Mouse (Mus musculus) heart, embryonic 16.5 days (tissue): Measurements from ENCODE around the gene Sag. TPM values are rescaled to one million over a fixed set of nuclear protein-coding genes. Genes with fewer than 3 reads are reported as not detected.
"Not testable (repeated sequence)": the region's sequence is repeated elsewhere in the genome, so short reads cannot be mapped to it uniquely, and the experiment has no call there.

Experiments
- ATAC-seq: fragments of 200-750 bp; cut with Nextera tagmentation; replicated peaks from 2 replicates; pipeline ENCODE4 v1.8.0; 2017; ENCODE audit warnings: moderate number of reproducible peaks; ENCODE audit not compliant: insufficient read depth, low FRiP score; ENCODE audit errors: extremely low read depth
- H3K27ac ChIP-seq: fragments of 300-500 bp; sonication (generic); 2 replicates; pipeline ENCODE4 v1.5.1; 2014; ENCODE audit warnings: mild to moderate bottlenecking, low read length, control low read depth, moderate library complexity
- H3K27me3 ChIP-seq: fragments of 300-500 bp; sonication (generic); 2 replicates; pipeline ENCODE4 v1.6.1; 2014; ENCODE audit warnings: low read length, mixed read lengths; ENCODE audit not compliant: control insufficient read depth, insufficient read depth
- H3K36me3 ChIP-seq: fragments of 300-500 bp; sonication (generic); 2 replicates; pipeline ENCODE4 v1.6.1; 2014; ENCODE audit not compliant: control insufficient read depth, insufficient read depth
- H3K4me1 ChIP-seq: fragments of 300-500 bp; sonication (generic); 2 replicates; pipeline ENCODE4 v1.6.1; 2014; ENCODE audit warnings: low read length, mixed read lengths; ENCODE audit not compliant: control insufficient read depth, insufficient read depth
- H3K4me2 ChIP-seq: fragments of 300-500 bp; sonication (generic); 2 replicates; pipeline ENCODE4 v1.6.1; 2014; ENCODE audit warnings: low read depth, mild to moderate bottlenecking, control low read depth, low read length
- H3K4me3 ChIP-seq: fragments of 300-500 bp; sonication (generic); 2 replicates; pipeline ENCODE4 v1.5.1; 2014; ENCODE audit warnings: mild to moderate bottlenecking, control low read depth, low read length
- H3K9ac ChIP-seq: fragments of 300-500 bp; sonication (generic); 2 replicates; pipeline ENCODE4 v1.6.1; 2014; ENCODE audit warnings: low read length, control low read depth
- H3K9me3 ChIP-seq: fragments of 300-500 bp; sonication (generic); replicated peaks from 2 replicates; pipeline ENCODE4 v1.6.1; 2016; ENCODE audit warnings: low read length; ENCODE audit not compliant: control insufficient read depth
- WGBS: fragments of 180-500 bp; shearing (Covaris S2); extraction: QIAGEN DNeasy Blood & Tissue Kit; methylation state at CpG from one replicate; pipeline ENCODE4 v1.1.7; 2014; 5-methylcytosine and 5-hydroxymethylcytosine counted together
- polyA plus RNA-seq: library from polyadenylated mRNA; unstranded; fragments of >200 nt; fragmentation: Nextera tagmentation; extraction: Ambion mirVana; gene quantifications from 2 replicates; pipeline ENCODE4 v1.2.1, GENCODE M21; 2015

Sag gene
- polyA plus RNA-seq, 1 experiment from 2014 or later: 0.75 TPM

- not testable (repeated sequence) for H3K9me3 ChIP-seq, ATAC-seq, H3K4me1 ChIP-seq, H3K27ac ChIP-seq, H3K9ac ChIP-seq, H3K36me3 ChIP-seq, H3K4me2 ChIP-seq, H3K4me3 ChIP-seq, H3K27me3 ChIP-seq
- WGBS: 91% methylated on average over 1 of the region's 1 CpGs
Measured at GRCm38 (mm10) chr1:87827476-87827875, 24.0 kb downstream of the Sag start.

- Histone ChIP-seq H3K36me3 (no peaks in the 10 kb centered on the region), H3K4me1 (peaks cover 6% of the 10 kb centered on the region), H3K9ac (no peak overlapping the region), H3K4me2 (no peak overlapping the region), H3K4me3 (no peak overlapping the region), H3K27me3 (no peaks in the 10 kb centered on the region), H3K27ac (peak overlapping the region; percentile 32; the same call in 1 of the 2 replicates), H3K9me3 (no peaks in the 10 kb centered on the region)
- ATAC-seq: peak; percentile 53
- 48% methylated on average over 9 of the region's 9 CpGs for WGBS
Measured at GRCm38 (mm10) chr1:87828185-87828584, 24.7 kb downstream of the Sag start.

GRCm38 (mm10) chr1:87828926-87829580 is 25.6 kb downstream of the Sag start:
- Histone ChIP-seq H3K4me3 (no peak overlapping the region), H3K27me3 (no peaks in the 10 kb centered on the region), H3K9ac (no peak overlapping the region), H3K36me3 (no peaks in the 10 kb centered on the region), H3K4me2 (no peak overlapping the region), H3K9me3 (no peaks in the 10 kb centered on the region), H3K4me1 (peaks cover 6% of the 10 kb centered on the region), H3K27ac (peak overlapping the region; percentile 66; the same call in 1 of the 2 replicates)
- WGBS: 45% methylated on average over 7 of the region's 7 CpGs
- ATAC-seq: no peak

GRCm38 (mm10) chr1:87829621-87830211 is 26.2 kb downstream of the Sag start:
- Histone ChIP-seq H3K27ac (peak overlapping the region; percentile 66; the same call in 1 of the 2 replicates), H3K27me3 (no peaks in the 10 kb centered on the region), H3K36me3 (no peaks in the 10 kb centered on the region), H3K4me2 (no peak overlapping the region), H3K9me3 (no peaks in the 10 kb centered on the region), H3K4me1 (peaks cover 6% of the 10 kb centered on the region), H3K4me3 (no peak overlapping the region), H3K9ac (no peak overlapping the region)
- 43% methylated on average over 6 of the region's 6 CpGs for WGBS
- ATAC-seq: peak; percentile 44

DNA sequence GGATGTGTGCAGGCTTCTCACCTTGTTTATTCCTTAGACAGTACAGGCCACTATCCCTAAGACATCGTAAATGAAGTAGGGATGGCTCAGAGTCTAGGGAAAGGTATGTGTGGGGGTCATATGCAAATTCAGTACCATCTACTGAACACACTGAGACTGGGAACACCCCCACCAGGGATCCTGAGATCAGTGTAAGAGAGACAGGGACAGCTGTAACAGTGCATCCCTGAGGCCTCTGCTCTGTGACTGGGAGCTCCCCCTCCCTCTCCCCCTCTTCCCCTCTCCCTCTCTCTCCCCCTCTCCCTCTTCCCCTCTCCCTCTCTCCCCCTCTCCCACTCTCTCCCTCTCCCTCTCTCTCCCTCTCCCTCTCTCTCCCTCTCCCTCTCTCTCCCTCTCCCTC is 33.0 kb downstream of the Sag start:
- no peak for ATAC-seq
- Histone ChIP-seq H3K9ac (no peak overlapping the region), H3K4me1 (no peaks in the 10 kb centered on the region), H3K4me2 (no peak overlapping the region), H3K27ac (no peak overlapping the region), H3K9me3 (no peaks in the 10 kb centered on the region), H3K27me3 (no peaks in the 10 kb centered on the region), H3K4me3 (no peak overlapping the region), H3K36me3 (no peaks in the 10 kb centered on the region)
- WGBS: 67% methylated on average over 1 of the region's 1 CpGs

DNA sequence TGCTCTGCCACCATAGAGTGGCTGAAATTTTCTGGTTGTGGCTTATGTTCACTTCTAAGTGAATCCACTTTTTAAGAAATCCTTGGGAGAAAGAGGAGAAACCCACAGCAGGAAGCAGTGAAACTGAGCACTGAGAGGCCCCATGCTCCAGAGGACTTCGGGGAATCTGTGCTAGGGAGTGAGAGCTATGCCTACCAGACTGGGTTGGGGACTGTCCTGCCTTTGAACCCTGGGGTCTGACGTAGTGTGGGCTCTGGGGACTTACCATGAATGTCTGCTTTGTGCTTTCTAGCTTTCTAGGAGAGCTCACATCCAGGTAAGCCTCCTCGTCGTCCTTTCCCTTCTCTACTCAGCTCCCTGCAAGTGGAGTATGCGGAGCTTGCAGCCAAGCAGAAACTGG is 33.5 kb downstream of the Sag start:
- no peak overlapping the region for H3K4me3 ChIP-seq
- H3K4me2 ChIP-seq: no peak overlapping the region
- no peaks in the 10 kb centered on the region for H3K4me1 ChIP-seq
- no peak for ATAC-seq
- H3K9ac ChIP-seq: no peak overlapping the region
- WGBS: 48% methylated on average over 5 of the region's 5 CpGs
- no peak overlapping the region for H3K27ac ChIP-seq
- H3K36me3 ChIP-seq: no peaks in the 10 kb centered on the region
- no peaks in the 10 kb centered on the region for H3K9me3 ChIP-seq
- no peaks in the 10 kb centered on the region for H3K27me3 ChIP-seq

- Histone ChIP-seq H3K9ac (no peak overlapping the region), H3K27ac (no peak overlapping the region), H3K4me2 (no peak overlapping the region), H3K4me1 (no peaks in the 10 kb centered on the region), H3K36me3 (no peaks in the 10 kb centered on the region), H3K27me3 (no peaks in the 10 kb centered on the region), H3K9me3 (no peaks in the 10 kb centered on the region), H3K4me3 (no peak overlapping the region)
- WGBS: 64% methylated on average over 11 of the region's 11 CpGs
- no peak; the same call in 1 of the 2 replicates for ATAC-seq
Measured at GRCm38 (mm10) chr1:87840411-87841208, 37.1 kb downstream of the Sag start.

GRCm38 (mm10) chr1:87846801-87847474 is 43.5 kb downstream of the Sag start:
- H3K27me3 ChIP-seq: no peaks in the 10 kb centered on the region
- H3K4me1 ChIP-seq: peaks cover 10% of the 10 kb centered on the region
- WGBS: 28% methylated on average over 2 of the region's 2 CpGs
- no peaks in the 10 kb centered on the region for H3K9me3 ChIP-seq
- H3K36me3 ChIP-seq: no peaks in the 10 kb centered on the region
- H3K4me2 ChIP-seq: no peak overlapping the region
- ATAC-seq: peak; percentile 71
- H3K27ac ChIP-seq: peak overlapping the region; percentile 6; the same call in 1 of the 2 replicates
- no peak overlapping the region for H3K9ac ChIP-seq
- no peak overlapping the region for H3K4me3 ChIP-seq
